Mouse (Mus musculus): ENCODE data around the gene Fads1.

Gene Fads1

DNA sequence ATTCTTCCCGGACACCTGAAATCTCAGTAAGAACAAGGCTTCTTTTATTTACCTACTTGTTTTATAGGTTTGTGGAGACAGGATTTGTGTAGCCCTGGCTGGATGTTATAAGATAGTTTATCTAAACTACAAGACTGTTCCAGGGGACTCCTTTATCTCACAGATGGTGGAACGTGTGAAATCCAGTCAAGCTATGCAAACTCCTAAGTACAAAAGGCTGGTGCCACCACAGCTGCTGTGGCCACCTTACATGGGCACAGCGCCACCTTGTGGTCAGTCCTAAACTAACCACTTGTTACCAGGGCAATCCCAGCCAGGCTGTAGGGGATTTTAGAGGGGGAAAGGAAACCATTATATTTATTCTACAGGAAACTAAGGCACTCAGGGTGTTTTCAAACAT, 16.0 kb downstream of the Fads1 start:
- in situ Hi-C loops (cut with MboI; ENCODE audit: low pct_unique_long_range_greater_than_20kb in 1 of 2, low sequenced_read_pairs in 2 of 2, unreplicated experiment in 1 of 2) = loop anchor here in 1 of 2 experiments (10.0 kb wide), 1 partner anchor 124 kb away; no protein-coding TSS in a partner anchor

DNA sequence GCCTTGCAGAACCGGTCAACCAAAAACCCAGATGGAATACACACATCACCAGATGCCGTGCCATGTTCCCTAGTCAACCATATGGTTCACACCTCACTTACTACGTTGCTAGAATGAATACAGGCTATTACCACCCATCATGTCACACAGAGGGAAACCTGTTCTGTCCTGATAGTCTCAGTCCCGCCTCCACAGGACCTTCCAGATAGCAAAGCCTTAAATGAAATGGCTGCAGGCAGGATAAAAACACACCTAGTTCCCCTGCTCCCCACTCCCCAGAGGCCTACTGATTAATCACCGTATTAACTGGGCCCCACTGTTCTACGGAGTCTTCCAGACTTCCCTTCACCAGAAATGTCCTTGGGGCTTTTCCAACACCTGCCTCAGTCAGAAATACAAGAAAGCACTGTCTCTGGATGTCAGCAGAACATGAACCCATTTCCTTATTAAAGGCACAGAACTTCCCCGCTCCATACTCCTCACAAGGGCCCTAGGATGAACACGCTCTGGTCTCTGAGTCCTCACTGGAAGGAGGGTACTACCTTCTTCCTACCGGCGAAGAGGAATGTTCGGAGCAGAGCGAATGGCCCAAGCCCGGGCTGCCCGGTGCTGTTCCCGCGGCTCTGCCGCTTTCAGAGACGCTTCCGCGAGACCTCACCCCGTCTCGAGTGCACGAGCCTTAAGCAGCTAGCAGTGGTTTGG, 20.6 kb downstream of the Fads1 start:
- in situ Hi-C loops (cut with MboI; ENCODE audit: low pct_unique_long_range_greater_than_20kb in 1 of 2, low sequenced_read_pairs in 2 of 2, unreplicated experiment in 1 of 2) = no loop called here

DNA sequence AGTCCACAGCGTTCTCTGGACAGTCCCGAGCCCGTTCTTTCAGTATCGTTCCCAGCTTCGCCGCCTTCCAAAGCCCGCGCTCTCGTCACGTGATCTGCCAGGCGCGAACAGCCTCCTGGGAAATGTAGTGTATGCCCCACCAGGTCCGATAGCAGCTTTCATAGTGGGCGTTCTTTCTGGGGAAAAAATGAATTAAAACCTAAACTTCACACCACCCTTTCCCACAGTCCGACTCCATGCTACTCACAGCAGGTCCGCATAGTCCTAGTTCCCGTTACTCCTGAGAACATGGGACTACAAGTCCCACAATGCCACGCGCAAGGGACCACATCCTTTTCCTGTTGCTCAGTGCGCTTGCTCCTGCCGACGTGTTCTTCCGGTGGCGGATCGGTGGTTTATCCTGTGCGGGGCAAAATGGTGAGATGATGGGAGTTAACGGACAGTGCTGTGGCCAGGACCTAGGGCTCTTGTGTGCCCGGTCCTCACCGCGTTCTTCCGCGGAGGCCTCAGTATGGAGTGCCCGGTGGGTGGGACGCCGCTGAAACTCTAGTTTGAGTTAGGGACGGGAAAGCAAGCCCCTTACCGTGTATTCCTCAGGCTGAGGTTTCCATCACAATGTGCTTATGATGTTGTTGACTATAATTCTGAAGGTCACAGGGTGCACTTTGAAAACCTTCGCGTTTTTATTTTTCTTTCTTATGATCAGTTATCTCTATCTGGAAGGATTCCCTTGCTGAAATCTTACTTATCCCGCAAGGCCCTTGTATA, 21.3 kb downstream of the Fads1 start, which contains the start of the genes Tmem258 and Fen1:
TSS of gene Tmem258 (plus strand) at position 167 of the 768 bp plus-strand sequence.
TSS of gene Fen1 (minus strand) at position 322 of the 768 bp plus-strand sequence.
- in situ Hi-C loops (cut with MboI; ENCODE audit: low pct_unique_long_range_greater_than_20kb in 1 of 2, low sequenced_read_pairs in 2 of 2, unreplicated experiment in 1 of 2) = no loop called here

DNA sequence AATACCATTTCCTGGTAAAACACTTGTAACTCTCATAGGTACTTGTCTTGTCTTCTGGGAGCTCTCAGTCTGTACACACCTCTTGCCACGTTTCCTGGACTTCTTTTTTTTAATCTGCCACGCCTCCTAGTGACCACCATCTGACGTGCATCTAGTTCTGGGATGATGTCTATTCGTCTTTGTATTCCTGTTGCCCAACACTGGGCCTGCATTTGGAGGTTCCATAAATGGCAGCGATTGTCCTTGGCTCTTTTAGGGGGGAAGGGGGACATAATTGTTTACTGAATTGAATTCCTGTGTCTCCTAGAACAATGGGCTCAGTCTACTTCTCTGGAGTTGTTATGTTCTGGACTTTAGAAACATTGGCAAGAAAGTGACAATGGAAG, 21.9 kb downstream of the Fads1 start:
- in situ Hi-C loops (cut with MboI; ENCODE audit: low pct_unique_long_range_greater_than_20kb in 1 of 2, low sequenced_read_pairs in 2 of 2, unreplicated experiment in 1 of 2) = no loop called here

DNA sequence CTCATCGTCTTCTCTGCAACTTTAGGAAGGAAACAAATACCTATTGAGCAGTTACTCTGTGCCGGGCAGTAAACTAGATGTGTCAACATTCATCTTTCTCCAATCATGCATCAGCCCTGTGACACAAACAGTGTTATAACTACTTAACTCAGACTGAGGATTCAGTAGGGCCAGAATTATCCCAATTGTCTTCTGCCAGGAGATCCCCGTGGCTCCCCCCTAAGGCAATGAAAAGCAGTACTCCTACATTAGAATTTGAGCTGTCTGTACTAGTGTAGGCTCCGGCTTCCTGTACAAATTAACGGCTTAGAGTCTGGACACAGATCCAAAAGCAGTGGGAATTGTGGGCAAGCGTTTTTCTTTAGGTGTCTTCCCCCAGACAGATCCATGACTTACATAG, 22.4 kb downstream of the Fads1 start:
- in situ Hi-C loops (cut with MboI; ENCODE audit: low pct_unique_long_range_greater_than_20kb in 1 of 2, low sequenced_read_pairs in 2 of 2, unreplicated experiment in 1 of 2) = no loop called here

DNA sequence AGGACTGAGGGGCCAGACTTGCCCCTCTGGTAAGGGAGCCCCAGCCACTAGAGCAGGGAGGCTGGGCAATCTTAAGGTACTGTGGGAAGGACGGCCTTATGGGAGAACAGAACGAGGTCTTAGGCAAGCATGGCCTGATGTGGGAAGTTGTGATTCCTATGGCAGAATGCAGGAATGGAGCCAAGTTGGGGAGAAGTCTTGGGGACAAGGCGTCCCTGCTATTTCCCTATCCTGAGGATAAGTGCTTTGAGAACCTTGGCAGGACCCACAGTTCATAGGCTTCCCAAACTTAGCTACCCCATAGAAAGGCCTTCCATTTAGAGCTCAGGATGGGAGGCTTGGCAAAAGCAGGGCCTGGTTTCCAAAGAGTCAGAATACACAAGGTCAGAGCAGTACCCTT, 26.2 kb downstream of the Fads1 start:
- in situ Hi-C loops (cut with MboI; ENCODE audit: low pct_unique_long_range_greater_than_20kb in 1 of 2, low sequenced_read_pairs in 2 of 2, unreplicated experiment in 1 of 2) = no loop called here

DNA sequence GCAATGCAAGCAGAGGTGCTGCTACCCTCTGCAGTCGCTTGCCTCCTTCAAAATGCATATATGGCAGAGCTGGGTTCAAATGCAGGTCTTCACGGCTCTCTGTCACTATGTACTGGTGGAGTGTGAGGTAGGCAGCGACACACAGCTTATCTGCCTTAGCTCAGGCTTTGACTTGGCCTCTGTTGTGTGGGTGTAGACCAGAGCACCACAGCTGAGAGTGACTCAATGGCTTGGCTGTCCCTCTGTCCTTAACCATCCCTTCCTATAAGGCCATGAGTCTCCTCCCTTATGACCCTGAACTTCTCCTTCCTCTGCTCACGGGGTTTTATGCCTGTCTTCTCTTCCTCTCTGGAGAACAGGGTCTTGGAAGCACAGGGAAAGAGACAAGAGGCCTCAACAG, 28.2 kb downstream of the Fads1 start:
- in situ Hi-C loops (cut with MboI; ENCODE audit: low pct_unique_long_range_greater_than_20kb in 1 of 2, low sequenced_read_pairs in 2 of 2, unreplicated experiment in 1 of 2) = no loop called here

DNA sequence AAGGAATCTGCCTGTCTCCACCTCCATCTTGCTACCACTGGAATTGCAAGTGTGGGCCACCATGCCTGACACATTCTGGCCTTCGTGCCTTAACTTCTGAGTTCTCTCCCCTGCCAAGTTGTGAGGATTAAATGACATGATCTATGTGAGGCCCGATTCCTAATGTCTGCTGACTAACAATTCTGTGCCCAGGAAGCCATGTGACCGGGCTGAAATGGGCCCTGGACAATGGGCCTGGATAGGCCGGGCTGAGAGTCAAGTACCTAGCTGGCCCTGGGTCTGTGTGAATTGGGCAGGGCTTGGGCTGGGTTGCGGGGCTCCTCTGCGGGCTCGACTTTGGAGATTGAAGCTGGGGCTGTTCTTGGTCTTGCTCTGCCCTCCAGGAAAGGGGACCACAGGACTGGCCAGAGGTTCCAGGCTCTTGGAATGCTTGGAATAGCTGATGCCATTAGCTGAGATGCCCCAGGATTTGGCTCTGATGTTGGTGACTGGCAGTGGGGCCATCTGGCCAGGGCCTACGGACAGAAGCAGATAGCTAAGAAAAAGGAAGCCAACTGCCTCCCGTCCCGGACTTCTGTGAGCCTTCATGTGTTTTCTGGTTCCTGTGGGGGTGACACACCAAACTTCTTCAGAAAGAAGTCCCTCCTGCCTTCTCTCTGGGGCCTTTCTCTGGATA, 31.2 kb downstream of the Fads1 start:
- in situ Hi-C loops (cut with MboI; ENCODE audit: low pct_unique_long_range_greater_than_20kb in 1 of 2, low sequenced_read_pairs in 2 of 2, unreplicated experiment in 1 of 2) = no loop called here

DNA sequence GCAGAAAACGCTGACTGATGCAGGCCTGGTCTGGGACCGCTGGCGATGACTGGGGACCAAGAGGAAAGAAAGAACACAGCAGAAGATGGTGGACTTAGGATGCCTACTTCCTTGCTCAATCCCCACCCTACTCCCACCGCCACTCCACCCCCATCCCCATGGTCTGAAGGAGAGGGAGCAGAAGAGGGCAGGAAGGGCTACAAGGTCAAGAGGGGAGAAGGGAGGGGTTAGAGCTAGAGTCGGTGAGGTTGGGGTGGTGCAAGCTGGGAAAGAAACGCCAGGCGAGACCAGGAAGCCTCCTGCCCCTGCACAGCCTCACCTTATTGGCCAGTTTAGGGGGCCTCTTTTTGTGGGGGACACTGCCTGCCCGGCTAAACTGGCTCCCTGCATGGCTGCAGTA, 33.4 kb downstream of the Fads1 start:
- in situ Hi-C loops (cut with MboI; ENCODE audit: low pct_unique_long_range_greater_than_20kb in 1 of 2, low sequenced_read_pairs in 2 of 2, unreplicated experiment in 1 of 2) = no loop called here

DNA sequence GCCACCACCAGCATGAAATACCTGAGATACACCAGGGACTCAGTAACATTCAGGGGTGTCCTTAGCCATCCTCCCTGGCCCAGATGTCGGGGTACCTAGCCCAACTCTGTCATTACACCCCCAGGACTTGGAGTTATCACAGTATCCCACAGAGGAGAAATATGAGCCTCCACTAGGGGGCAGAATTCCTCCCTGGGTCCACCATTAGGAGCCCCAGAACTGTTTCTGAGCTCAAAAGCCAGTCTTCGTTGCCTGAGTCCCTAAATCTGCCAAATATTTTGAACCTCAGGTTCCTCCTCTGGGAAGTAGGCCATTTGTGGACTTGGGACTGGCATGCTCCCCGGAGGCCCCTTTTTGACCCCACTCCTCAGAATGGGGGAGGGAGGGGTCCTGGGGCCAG, 36.4 kb downstream of the Fads1 start:
- in situ Hi-C loops (cut with MboI; ENCODE audit: low pct_unique_long_range_greater_than_20kb in 1 of 2, low sequenced_read_pairs in 2 of 2, unreplicated experiment in 1 of 2) = no loop called here

DNA sequence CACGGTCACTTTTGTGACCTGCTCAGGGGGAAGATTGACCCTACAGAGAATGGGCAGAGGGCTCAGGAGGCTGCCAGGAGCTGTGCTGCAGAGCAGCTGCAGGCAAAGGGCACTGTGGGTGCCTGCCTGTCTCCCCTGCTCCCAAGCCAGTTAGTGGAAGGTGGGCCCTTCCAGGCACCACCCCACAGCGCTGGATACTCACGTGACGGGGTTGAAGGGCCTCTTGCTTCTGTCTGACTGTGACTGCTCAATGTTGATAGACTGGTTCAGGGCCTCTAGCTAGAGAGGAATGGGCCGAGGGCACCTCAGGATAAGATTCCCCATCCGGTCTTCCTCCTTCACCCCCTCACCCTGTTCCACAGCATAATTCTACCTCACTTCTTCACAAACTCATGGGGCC, 36.9 kb downstream of the Fads1 start:
- in situ Hi-C loops (cut with MboI; ENCODE audit: low pct_unique_long_range_greater_than_20kb in 1 of 2, low sequenced_read_pairs in 2 of 2, unreplicated experiment in 1 of 2) = no loop called here

DNA sequence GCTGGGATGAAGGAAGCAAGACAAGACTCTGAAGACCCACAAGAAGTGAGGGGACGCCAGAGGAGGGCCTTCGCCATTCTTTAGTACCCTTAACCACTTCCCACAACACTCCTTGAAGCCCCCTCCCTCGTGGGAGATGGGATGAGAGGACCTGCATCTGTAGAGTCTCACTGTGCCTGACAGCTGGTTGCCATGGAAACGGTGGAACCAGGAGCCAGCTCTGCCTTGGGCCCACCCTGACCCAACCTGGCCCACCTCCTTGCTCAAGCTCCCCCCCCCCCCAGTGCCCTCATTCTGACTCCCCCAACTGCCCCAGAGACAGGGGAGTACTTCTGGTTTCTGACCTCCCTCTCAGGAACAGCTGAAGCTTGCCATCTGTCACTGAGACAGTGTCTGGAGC, 38.9 kb downstream of the Fads1 start:
- in situ Hi-C loops (cut with MboI; ENCODE audit: low pct_unique_long_range_greater_than_20kb in 1 of 2, low sequenced_read_pairs in 2 of 2, unreplicated experiment in 1 of 2) = no loop called here

DNA sequence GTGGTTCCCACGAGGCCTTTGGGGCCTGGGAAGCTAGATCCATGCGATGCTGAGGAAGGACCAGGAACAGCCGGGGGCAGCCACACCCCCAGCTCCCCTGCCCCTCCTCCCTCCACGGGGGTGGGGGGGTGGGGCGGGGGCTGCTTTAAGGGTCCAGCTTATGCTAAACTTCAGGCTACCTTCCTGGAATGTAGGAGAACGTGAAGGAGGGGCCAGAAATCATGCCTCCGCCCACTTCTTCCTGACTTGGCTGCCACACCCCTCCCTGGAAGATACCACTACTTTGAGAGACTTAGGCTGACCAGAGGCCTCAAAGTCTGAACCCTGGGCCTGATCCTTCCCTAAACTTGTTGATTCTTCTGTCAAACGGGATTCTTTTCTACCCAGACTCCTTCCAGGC, 40.0 kb downstream of the Fads1 start:
- in situ Hi-C loops (cut with MboI; ENCODE audit: low pct_unique_long_range_greater_than_20kb in 1 of 2, low sequenced_read_pairs in 2 of 2, unreplicated experiment in 1 of 2) = no loop called here

DNA sequence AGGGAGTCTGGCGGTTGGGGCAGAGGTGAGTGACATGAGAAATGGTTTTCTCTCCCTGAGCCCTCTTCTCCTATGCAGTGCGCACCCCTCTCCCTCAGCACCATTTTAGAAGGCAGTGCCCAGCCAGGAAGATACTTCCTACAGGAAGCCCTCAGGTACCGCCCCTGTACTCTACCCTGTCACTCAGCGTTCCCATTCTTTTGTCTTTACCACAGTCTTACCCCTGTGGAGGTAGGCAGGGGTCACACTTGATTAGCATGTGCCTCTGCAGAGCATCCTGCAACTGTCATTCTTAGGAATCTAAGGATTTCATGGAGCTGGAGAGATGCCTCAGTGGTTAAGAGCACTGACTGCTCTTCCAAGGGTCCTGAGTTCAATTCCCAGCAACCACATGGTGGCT, 40.9 kb downstream of the Fads1 start:
- in situ Hi-C loops (cut with MboI; ENCODE audit: low pct_unique_long_range_greater_than_20kb in 1 of 2, low sequenced_read_pairs in 2 of 2, unreplicated experiment in 1 of 2) = no loop called here

DNA sequence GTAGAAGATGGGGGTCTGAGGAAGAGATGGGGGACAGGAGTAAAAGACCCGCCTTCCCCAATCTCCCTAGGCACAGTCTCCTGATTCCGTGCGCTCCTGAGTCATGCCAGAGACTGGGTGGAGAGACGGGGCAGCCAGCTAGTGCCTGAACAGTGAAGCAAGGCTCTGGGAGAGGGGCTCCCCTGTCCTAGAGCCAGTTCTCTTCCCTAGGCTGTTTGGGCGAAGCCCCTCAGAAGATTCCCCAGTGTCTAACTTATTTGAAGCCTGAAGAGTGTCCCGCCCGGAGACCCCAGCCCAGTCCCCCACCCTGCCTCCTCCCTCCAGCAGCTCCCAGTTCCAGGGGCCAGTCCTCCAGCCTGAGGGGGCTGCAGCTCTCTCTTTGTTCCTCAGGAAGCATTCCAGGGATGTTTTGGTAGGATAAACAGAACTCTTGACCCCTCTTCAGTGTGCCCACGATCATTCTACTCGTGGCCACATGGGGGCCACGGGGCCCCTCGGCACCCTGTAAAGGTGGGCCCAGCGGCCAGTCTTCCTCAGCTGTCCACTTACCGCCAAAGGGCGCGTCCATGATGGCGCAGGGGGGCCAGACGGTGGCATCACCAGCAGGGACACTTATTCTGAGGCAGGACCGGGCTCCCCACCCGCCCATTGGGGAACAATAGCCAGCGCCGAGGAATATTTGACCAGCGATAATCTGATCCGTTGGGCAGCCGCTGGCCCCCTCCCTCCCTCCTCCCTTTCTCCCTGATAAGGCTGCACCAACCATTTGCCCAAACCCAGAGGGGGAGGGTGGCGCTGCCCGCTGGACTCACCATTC, 42.2 kb downstream of the Fads1 start:
- in situ Hi-C loops (cut with MboI; ENCODE audit: low pct_unique_long_range_greater_than_20kb in 1 of 2, low sequenced_read_pairs in 2 of 2, unreplicated experiment in 1 of 2) = no loop called here

DNA sequence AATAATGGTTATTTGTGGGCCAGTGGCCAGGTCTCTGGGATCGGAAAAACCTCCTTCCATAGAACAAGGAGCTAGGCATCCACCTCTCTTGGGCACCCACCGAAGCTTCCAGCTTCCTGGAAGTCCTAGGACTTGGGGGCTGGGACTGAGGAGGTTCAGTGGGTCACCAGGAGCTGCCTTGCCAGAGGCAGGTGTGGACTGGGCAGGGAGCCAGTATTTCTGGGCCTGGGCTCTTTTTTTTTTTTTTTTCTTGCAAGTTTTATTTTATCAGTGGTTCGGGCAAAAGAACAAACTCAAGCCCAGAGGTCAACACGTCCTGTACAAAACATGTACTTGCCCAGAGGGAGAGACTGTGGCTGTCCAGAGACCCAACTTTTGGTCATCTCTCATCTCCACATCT, 43.1 kb downstream of the Fads1 start:
- in situ Hi-C loops (cut with MboI; ENCODE audit: low pct_unique_long_range_greater_than_20kb in 1 of 2, low sequenced_read_pairs in 2 of 2, unreplicated experiment in 1 of 2) = no loop called here

DNA sequence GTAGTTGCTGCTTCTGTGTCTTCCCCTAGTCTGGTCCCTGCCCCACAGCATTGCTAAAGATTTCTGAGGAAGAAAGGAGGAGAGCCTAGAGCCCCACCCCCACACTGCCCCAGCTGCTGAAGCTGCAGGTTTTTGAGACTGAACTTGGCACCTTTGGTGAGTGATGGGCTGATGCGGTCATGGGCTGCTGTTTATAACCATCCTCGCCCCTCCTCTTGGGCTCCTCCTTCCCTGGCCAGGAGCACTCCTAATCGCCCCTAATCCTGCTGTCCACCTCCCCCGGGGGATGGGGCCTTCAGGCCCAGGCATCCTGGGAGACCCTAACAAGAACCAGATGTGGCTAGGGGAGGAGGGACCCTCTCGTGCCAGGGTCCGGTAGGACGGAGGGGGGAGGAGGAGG, 48.3 kb downstream of the Fads1 start:
- in situ Hi-C loops (cut with MboI; ENCODE audit: low pct_unique_long_range_greater_than_20kb in 1 of 2, low sequenced_read_pairs in 2 of 2, unreplicated experiment in 1 of 2) = no loop called here

DNA sequence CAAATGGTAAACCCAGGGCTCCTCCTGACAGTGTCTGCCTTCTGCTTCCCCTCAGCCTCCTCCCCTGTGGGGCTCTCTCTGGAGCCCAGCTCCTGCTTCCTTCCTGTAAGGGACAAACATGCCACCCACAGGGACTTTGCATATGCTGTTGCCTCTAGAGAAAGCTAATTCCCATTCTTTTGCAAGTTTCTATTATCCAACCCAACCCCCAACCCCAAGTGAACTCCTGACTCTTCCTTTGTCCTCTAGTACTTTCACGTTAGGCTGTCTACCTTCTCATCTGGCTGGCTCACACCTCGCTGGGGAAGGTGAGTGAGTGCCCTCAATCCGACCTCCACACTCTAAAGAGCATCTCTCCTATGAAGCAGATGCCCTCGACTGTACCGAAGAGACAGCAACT, 49.2 kb downstream of the Fads1 start:
- in situ Hi-C loops (cut with MboI; ENCODE audit: low pct_unique_long_range_greater_than_20kb in 1 of 2, low sequenced_read_pairs in 2 of 2, unreplicated experiment in 1 of 2) = no loop called here
